Mouse (Mus musculus) small intestine, adult 2 months (tissue): ENCODE data around the gene Cmpk1. TPM values are rescaled to one million over a fixed set of nuclear protein-coding genes. Genes with fewer than 3 reads are reported as not detected.

Source experiments
- H3K27ac ChIP-seq: fragments of 200-500 bp; 2 replicates; pipeline ENCODE4 v1.5.1; 2012; ENCODE audit warnings: low read depth, low read length, control low read depth, inconsistent platforms; ENCODE audit not compliant: insufficient read depth
- H3K27me3 ChIP-seq: fragments of 200-500 bp; 2 replicates; pipeline ENCODE4 v1.6.1; 2012; ENCODE audit warnings: mild to moderate bottlenecking, moderate library complexity, low read length, inconsistent platforms; ENCODE audit not compliant: control insufficient read depth, insufficient read depth
- H3K36me3 ChIP-seq: fragments of 200-500 bp; 2 replicates; pipeline ENCODE4 v1.6.1; 2012; ENCODE audit warnings: mild to moderate bottlenecking, low read length, control low read depth, inconsistent platforms; ENCODE audit not compliant: control insufficient read depth, insufficient read depth
- H3K4me1 ChIP-seq: fragments of 200-500 bp; 2 replicates; pipeline ENCODE4 v1.6.1; 2012; ENCODE audit warnings: low read length, inconsistent platforms, mixed read lengths; ENCODE audit not compliant: control insufficient read depth, insufficient read depth, insufficient read length
- H3K4me3 ChIP-seq: fragments of 200-500 bp; 2 replicates; pipeline ENCODE4 v1.5.1; 2012; ENCODE audit warnings: low read depth, mild to moderate bottlenecking, control low read depth, inconsistent platforms, low read length, moderate library complexity
- CTCF ChIP-seq: fragments of 200-500 bp; IDR thresholded peaks from 2 replicates; pipeline ENCODE4 v1.5.1; 2012; ENCODE audit warnings: low read depth, mild to moderate bottlenecking, control low read depth, inconsistent platforms, low read length, moderate library complexity, mixed read lengths; ENCODE audit not compliant: insufficient replicate concordance, insufficient read length; ENCODE audit errors: extremely low read depth
- POLR2A ChIP-seq: fragments of 200-500 bp; IDR thresholded peaks from 2 replicates; pipeline ENCODE4 v1.6.1; 2012; ENCODE audit warnings: low read depth, mild to moderate bottlenecking, control low read depth, inconsistent platforms, low read length, moderate library complexity
- whole genome bisulfite sequencing: fragments of 180-500 bp; shearing (Covaris S2); methylation state at CpG from one replicate; pipeline ENCODE4 v1.1.7; 2018; 5-methylcytosine and 5-hydroxymethylcytosine counted together
- polyA plus RNA-seq: library from polyadenylated mRNA; depleted of rRNA; stranded (reverse); fragments of >200 nt; gene quantifications from 2 replicates; pipeline ENCODE4 v1.2.3, GENCODE M21; 2012; rRNA removed

Gene Cmpk1
- polyA plus RNA-seq, 1 experiment, result 43.1 TPM

DNA sequence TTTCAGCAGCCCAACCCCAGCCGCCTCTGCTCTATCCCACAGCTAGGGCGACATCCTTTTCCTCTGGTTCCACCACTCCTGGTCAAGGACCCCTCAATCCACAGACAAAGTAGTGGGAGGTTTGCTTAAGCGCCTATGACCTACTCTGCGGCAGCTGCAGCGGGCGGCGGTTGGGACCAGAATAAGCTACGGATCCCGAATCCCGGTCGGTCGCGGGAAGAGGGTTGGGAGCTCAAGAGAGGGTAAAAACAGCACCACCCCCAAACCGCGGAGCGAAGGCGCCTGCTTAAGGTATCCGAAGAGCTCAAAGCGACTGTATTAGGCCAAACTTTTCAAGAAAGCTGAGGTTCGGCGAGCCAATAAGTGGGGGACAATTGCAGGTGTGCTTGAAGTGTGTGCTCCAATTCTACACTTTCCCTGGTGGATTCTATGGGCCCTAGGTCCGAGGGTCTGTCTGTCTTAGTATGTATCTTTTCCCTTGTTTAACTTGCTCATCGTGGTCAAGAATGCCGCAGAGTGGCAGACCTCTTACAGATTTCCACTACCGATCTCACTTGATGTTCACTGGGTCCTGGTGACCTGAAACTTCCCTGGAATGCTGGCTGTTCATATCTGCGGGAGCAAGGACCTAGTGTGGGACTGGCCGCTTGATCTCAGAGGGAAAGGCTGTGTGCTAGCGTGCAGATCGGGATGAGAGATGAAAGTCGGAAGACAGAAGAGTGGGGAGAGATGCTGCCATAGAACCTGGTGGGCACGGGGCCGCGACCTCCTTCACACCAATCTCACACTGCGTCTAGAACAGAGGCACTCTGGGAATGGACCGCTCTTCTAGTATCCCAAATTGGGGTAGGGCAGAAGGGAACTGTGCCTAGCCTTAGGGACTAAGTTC lies 74.1 kb downstream of the Cmpk1 start:
- Histone ChIP-seq H3K27ac (no peak overlapping the region), H3K4me3 (no peak overlapping the region), H3K36me3 (no peaks in the 10 kb centered on the region), H3K27me3 (peaks cover 46% of the 10 kb centered on the region), H3K4me1 (peaks cover 4% of the 10 kb centered on the region)
- WGBS, result 25% methylated on average over 35 of the region's 35 CpGs
- TF ChIP-seq CTCF (no peak), POLR2A (no peak)

GRCm38 (mm10) chr4:114909602-114910484 lies 77.2 kb downstream of the Cmpk1 start:
- H3K27me3 ChIP-seq, result peaks cover 73% of the 10 kb centered on the region
- no peaks in the 10 kb centered on the region for H3K36me3 ChIP-seq
- peaks cover 8% of the 10 kb centered on the region for H3K4me1 ChIP-seq
- WGBS, result 12% methylated on average over 20 of the region's 20 CpGs
- H3K27ac ChIP-seq, result no peak overlapping the region
- TF ChIP-seq CTCF (peak; percentile 69; the same call in 1 of the 2 replicates), POLR2A (no peak)
- peak overlapping the region; percentile 89 for H3K4me3 ChIP-seq

Other genes with a start within 250 kb of the Cmpk1 start
- not detected in 2 replicates for gene Gm12830, start 165.5 kb downstream of the Cmpk1 start, polyA plus RNA-seq
- 0.06 and 0.16 TPM in 2 replicates for gene Foxd2, start 78.4 kb downstream of the Cmpk1 start, polyA plus RNA-seq
- not detected in 2 replicates for gene Foxe3, start 61.2 kb downstream of the Cmpk1 start, polyA plus RNA-seq
- gene Stil, start 12.9 kb upstream of the Cmpk1 start, polyA plus RNA-seq, result 0.29 and 0.98 TPM in 2 replicates
- gene Tal1, start 69.2 kb upstream of the Cmpk1 start, polyA plus RNA-seq, result 0.71 and 1.8 TPM in 2 replicates
- 8.4 and 10.7 TPM in 2 replicates for gene Pdzk1ip1, start 101.5 kb upstream of the Cmpk1 start, polyA plus RNA-seq
- gene Cyp4x1, start 147.0 kb upstream of the Cmpk1 start, polyA plus RNA-seq, result not detected in 2 replicates